Mouse (Mus musculus) gastrocnemius, adult 2 months (tissue): ENCODE data around the gene Suco. TPM values are rescaled to one million over a fixed set of nuclear protein-coding genes. Genes with fewer than 3 reads are reported as not detected.

Experiments
- DNase-seq: peaks from one replicate; pipeline ENCODE4 v3.0.0; 2022
- H3K27ac ChIP-seq: fragments of 200-600 bp; 2 replicates; pipeline ENCODE4 v1.8.1; 2022; ENCODE audit warnings: mild to moderate bottlenecking
- H3K4me3 ChIP-seq: fragments of 200-600 bp; 2 replicates; pipeline ENCODE4 v1.8.1; 2022; ENCODE audit warnings: mild to moderate bottlenecking, moderate library complexity
- CTCF ChIP-seq: fragments of 200-600 bp; IDR thresholded peaks from 2 replicates; pipeline ENCODE4 v1.8.1; 2022; ENCODE audit warnings: antibody characterized with exemption, mild to moderate bottlenecking, moderate library complexity
- intact Hi-C: fragments of 180-260 bp; cut with DNase I; formaldehyde crosslinking; loops from one replicate; pipeline ENCODE4 v1.15.1; 2025
- total RNA-seq, 2 experiments: library from RNA; stranded (reverse); gene quantifications; 2 replicates each; pipeline ENCODE4 v1.2.3; 2021

The Suco gene
- total RNA-seq, 2 experiments from 2014 or later = 8.4 to 9.9 TPM

DNA sequence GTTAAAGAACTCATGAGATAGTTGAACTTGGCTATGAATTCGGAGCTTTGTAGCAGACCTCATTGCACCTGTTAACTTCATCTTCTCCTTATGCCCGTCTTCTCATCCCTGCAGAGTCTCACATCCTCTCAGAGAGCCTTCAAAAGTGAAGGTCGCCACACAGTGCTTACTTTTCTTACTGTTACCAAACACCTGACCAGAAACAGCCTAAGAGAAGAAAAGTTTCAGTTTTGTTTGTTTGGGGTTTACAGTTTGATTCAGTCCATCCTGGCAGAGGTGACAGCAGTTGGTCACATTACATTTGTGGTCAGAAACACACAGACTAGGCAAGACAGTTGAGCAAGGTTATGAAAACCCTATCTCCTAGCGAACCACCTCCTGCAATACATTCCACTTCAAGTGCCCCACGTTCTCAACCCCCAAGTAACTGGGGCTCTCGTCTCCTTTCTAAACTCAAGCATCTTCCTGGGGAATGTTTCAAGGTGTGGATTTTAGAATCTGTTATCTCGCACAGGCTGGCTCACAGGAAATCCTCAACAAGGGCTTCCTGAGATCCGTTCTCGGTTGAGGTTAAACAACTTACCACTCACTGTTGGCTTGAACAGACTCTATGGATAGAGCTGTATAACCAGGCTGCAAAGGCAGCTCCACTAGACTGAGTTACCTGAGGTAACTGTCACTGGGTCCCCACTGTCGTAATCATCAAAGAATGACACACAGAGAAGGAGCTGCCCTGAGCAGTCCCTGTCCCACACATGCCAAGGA is 81.9 kb downstream of the Suco start:
- no peak overlapping the region for H3K4me3 ChIP-seq
- intact Hi-C loops = no loop called here
- H3K27ac ChIP-seq = no peak overlapping the region
- DNase-seq = no peak
- TF ChIP-seq CTCF = no peak

DNA sequence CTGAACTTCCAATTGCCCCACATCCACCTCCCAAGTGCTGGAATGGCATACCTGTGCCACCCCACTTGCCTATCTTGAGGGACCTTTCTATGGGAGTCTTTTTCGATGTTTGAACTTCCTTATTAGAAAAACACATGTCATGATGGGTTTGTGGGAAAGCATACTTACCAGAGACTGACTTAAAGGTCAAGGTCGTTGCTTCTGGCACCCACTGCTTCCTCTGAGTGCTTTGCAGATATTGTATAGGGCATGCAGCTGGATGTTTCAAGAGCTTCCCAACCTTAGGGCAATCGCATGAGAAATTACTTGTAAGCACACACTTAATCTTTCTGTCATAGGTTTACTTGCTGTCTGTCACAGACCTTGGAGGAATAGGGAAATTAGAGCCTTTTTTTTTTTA is 83.2 kb downstream of the Suco start:
- no peak overlapping the region for H3K27ac ChIP-seq
- DNase-seq = no peak
- TF ChIP-seq CTCF = no peak
- H3K4me3 ChIP-seq = no peak overlapping the region
- intact Hi-C loops = no loop called here

DNA sequence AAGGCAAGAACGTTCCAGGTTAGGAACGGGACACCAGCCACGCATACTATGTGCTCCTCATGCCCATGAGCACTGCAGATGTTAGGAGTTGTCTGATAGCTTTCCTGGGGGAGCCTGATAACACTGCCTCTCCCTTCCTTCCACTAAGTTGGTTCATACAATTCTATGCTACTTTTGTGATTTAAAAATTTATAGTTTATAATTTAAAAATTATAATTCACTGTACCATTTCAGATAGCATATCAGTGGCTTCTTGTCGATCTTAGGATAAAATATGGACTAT is 83.9 kb downstream of the Suco start:
- no peak for DNase-seq
- H3K27ac ChIP-seq = no peak overlapping the region
- intact Hi-C loops = no loop called here
- no peak overlapping the region for H3K4me3 ChIP-seq
- TF ChIP-seq CTCF = no peak

DNA sequence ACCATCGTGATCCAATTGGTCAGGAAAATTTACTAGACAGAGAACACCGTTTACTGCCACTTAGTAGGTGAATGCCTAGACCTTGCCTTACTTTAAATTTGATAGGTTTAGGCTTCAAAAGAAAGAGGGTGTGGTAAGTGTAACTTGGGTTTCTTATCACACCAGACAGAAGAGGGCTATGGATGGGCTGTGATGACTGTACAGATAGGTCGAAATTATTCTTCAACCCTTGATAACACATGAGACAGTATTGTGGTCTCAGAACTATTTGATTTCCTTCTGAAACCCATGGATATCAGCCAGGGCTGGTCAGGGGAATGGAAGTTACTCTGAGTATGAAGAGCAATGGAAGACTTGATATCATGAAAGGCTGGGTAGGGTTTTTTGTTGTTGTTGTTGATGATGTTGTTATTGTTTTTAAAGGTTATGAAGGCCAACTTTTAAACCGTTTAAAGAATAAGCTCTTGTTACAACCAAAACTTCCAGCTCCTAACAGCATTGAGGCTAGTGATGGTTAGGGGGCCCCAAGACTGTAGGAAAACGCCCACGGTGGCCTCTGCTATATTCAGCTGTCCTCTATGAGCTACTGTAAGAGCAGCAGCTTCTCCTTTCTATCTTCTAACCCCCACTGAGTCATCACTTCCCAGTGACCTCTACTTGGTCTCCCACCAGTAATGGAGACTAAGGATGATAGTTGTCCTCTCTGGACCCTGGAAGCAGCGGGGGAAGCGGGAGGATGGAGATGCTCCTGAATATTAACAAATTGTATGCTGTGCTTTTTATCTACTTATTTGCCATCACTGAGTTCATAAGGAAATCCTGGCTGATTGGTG is 84.4 kb downstream of the Suco start:
- TF ChIP-seq CTCF = no peak
- H3K4me3 ChIP-seq = no peak overlapping the region
- intact Hi-C loops = no loop called here
- H3K27ac ChIP-seq = no peak overlapping the region
- DNase-seq = no peak

DNA sequence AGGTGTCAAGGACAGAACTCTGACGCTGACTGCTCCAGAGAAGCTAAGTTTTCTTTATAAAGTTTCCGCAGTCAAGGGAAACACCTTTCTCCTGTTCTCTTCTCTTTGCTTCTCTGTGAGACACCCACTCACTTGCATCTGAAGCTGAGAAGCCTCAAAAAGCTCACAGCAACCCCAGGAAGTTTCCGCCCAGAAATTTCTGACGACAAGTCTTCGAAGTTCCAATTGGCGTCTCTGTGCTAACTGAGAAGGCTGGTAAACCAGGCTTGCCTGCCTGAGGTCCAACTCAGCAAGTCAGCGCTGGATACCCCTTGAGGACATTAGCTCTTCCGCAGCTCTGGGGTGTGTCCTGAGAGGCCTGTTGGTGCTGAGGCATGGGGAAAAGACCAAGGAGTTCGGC is 88.1 kb downstream of the Suco start, which contains the start of gene Fasl:
Gene Fasl, minus strand, starts transcription at position 157 of the 400 bp plus-strand sequence.
- no peak for TF ChIP-seq CTCF
- H3K4me3 ChIP-seq = no peak within 1 kb of the TSS
- intact Hi-C loops = no loop called here
- H3K27ac ChIP-seq = no peak within 1 kb of the TSS
- no peak for DNase-seq

DNA sequence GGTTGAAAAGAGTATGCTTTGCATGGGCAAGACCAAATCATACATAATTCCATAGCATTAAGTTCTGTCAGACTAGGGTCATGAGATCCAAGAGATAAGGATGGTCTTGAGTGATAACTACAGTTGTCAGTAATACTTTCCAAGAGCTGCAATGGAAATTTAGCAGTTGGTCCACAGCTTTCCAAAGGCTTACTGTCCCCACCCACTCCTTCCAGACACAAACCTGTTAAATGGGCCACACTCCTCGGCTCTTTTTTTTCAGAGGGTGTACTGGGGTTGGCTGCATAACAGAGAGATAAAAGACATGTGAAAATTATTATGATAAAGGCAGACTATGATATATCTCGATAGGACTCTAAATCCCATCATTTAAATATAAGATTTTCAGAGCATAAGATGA is 93.8 kb downstream of the Suco start:
- no peak for DNase-seq
- no peak for TF ChIP-seq CTCF
- intact Hi-C loops = no loop called here
- Histone ChIP-seq H3K27ac (no peak overlapping the region), H3K4me3 (no peak overlapping the region)

DNA sequence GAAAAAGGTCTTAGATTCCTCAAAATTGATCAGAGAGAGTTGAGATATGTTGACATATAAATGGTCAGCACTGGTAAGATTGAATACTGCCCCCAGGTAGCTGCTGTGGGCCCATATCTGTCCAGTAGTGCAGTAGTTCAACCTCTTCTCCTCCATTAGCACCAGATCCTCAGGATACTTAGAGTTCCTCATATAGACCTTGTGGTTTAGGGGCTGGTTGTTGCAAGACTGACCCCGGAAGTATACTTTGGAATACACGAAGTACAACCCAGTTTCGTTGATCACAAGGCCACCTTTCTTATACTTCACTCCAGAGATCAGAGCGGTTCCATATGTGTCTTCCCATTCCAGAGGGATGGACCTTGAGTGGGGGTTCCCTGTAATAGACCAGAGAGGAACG is 94.9 kb downstream of the Suco start:
- H3K27ac ChIP-seq = no peak overlapping the region
- no peak for DNase-seq
- no peak overlapping the region for H3K4me3 ChIP-seq
- no peak for TF ChIP-seq CTCF
- intact Hi-C loops = no loop called here

DNA sequence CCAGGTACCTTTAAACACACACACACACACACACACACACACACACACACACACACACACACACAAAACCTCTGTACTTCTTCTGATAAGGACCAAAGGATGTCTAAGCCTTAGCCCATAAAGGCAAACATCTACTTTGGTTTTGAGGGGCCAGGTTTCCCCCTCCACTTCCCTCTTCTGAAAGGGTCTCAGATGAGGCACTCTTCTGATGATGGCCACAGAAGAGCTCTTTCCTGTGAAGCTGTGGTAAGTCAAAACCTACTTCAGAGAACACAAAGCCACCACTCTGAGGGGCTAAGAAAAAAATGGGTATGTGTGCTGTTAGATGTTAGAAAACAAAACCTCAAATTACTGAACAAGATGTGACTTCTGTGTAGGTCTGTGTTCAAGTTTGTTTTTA is 97.4 kb downstream of the Suco start:
- no peak overlapping the region for H3K4me3 ChIP-seq

DNA sequence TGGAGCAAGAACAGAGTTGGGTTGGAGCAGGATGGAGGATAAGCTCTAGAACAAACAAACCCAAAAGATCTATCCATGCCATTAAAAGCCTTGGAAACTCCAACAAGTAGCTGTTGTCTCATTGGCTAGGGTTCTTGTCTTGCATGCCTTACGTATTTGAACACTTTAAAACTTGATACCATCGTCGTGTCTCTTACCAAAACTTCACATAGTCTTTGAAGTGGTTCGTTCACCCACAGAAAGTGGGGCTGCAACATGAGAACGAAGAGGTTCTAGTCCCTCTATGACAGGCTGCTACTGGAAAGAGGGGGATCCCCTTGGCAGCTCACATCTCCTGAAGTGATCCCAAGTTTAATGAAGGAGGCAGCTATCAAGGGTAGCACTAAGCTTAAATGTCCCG is 101.3 kb downstream of the Suco start:
- no peak overlapping the region for H3K27ac ChIP-seq
- DNase-seq = no peak
- TF ChIP-seq CTCF = no peak
- intact Hi-C loops = no loop called here
- H3K4me3 ChIP-seq = no peak overlapping the region

More for the DNA sequence above, 97.4 kb downstream of the Suco start:
- no peak for TF ChIP-seq CTCF
- no peak overlapping the region for H3K27ac ChIP-seq
- intact Hi-C loops = no loop called here
- no peak for DNase-seq

DNA sequence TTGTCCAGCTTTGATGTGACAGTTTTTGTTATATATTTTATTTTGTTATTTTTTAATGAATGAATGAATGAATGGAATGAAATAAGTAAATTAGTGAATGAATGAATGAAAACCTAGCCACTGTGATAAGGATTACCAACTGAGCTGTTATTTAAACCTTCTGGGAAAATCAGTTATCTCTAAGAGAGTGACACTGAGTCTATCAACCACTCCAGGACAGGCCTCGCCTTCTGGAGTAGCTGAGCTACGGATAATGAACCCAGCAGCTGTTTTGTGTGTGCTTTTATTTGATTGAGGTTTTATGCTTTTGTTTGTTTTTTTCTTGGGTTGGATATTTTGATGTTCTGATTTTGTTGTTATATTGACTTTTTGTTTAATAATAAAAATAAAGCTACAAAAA is 105.2 kb downstream of the Suco start:
- intact Hi-C loops = no loop called here
- Histone ChIP-seq H3K27ac (no peak overlapping the region), H3K4me3 (no peak overlapping the region)
- no peak for TF ChIP-seq CTCF
- no peak for DNase-seq

DNA sequence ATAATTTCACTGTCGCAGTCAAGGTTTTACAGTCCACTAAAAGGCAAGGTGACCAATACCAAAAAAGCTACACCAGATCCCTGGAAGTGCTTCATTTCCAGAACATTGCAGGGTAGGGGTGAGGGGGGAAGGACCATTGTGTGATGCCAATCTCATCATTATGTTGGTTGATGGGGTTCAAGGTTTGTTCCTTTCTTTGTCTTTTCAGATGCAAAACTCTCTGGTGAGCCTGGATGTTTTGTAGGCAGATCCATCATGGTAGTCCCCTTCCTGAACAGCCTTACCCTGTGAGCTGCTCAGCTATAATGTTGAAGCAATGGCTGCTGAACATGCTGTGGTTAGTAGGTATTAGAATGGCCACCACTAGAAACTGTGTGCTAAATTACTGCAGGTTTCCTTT is 107.2 kb downstream of the Suco start:
- no peak for TF ChIP-seq CTCF
- no peak for DNase-seq
- no peak overlapping the region for H3K27ac ChIP-seq
- intact Hi-C loops = no loop called here
- H3K4me3 ChIP-seq = no peak overlapping the region

DNA sequence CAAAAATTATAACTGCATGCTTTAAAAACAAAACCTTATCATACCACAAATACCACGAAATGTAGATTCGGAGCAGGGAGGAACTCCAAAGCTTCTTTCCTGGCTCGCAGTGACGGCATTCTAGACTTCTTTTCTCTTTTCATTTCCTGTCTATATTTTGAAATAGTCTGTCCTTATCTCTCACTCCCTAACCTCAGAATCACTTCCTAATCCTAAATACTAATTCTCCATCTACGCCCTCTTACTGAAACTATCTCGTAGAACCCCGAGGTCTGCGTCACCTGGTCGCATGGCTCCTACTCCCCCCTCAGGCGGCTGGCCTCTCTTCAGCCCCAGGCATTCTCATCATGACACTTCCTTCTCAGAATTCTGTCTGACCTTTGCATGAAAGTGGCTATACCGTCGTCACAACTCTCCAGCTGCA is 109.4 kb downstream of the Suco start:
- intact Hi-C loops = no loop called here
- H3K4me3 ChIP-seq = peak overlapping the region; percentile 23
- TF ChIP-seq CTCF = no peak
- no peak overlapping the region for H3K27ac ChIP-seq
- DNase-seq = no peak

DNA sequence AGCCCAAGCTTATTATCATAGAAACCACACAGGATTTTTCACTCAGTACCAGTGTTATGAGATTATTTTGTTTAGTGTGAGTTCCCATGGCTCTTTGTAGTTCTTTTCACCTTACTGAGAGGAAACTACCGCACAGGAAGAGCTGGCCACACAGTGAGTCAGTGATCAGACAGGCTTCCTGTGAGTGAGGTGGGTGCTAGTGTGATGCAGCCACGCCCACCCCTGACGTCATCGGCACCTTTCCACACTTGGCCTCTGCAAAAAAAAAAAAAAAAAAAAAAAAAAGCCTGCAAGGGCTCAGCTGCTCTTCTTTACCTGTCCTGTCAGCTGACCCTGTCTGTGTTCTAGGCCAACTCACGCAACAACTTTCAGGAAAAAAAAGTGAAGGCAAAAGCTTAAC is 109.8 kb downstream of the Suco start:
- no peak for TF ChIP-seq CTCF
- no peak for DNase-seq
- intact Hi-C loops = no loop called here
- Histone ChIP-seq H3K27ac (no peak overlapping the region), H3K4me3 (peak overlapping the region; percentile 23)

Other genes with a start within 250 kb of the Suco start
- not detected for gene Fasl, start 88.2 kb downstream of the Suco start, total RNA-seq
- gene Pigc, start 92.5 kb upstream of the Suco start, total RNA-seq = 10 to 100 TPM; 14.4 to 15.6 TPM
- not detected for gene 4930558K02Rik, start 103.0 kb upstream of the Suco start, total RNA-seq